Mouse (Mus musculus): ENCODE results near the gene Olfr1352. TPM values are rescaled to one million over a fixed set of nuclear protein-coding genes. Genes with fewer than 3 reads are reported as not detected.
"Not testable (repeated sequence)": the region's sequence is repeated elsewhere in the genome, so short reads cannot be mapped to it uniquely, and the experiment has no call there.

The Olfr1352 gene
- total RNA-seq (2021): not detected
- polyA plus RNA-seq (2012; rRNA removed): not detected in 2 replicates
- long read RNA-seq: 0 reads

DNA sequence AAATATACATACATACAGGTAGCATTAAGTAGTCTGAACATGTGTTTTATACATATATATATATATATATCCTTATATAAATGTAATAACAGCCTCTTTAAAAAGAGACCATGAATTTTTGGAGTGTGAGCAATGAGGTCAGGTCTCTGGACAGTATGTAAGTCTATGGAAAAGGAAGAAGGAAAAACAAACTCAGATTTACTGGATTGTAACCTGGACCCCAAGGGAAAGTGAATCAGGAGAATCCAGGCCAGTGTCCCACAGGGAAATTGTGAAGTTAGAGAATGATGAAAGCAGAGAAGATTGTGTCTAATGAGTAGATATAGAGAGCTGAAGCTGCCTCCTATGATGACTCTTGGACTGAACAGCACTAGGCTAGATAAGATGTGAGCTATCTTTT lies at the start of gene Olfr1352:
Gene Olfr1352 (plus strand): TSS at position 301 of the 400 bp plus-strand sequence.
- no peak for DNase-seq
- Histone ChIP-seq H3K4me1 (ENCODE audit: control insufficient read depth, insufficient read depth, low read length) (no peaks in the 10 kb centered on the region), H3K27ac (no peak within 1 kb of the TSS), H3K9ac (ENCODE audit: low read depth, low read length) (no peak within 1 kb of the TSS), H3K4me3 (no peak within 1 kb of the TSS), H3K36me3 (ENCODE audit: control insufficient read depth, insufficient read depth, low read length) (no peaks in the 10 kb centered on the region), H3K79me2 (replicated peaks; ENCODE audit: control insufficient read depth, insufficient read depth, low read length) (no peaks in the 10 kb centered on the region), H3K27me3 (ENCODE audit: control insufficient read depth, insufficient read depth, low read length) (no peaks in the 10 kb centered on the region)
- intact Hi-C loops (cut with DNase I): no loop called here
- TF ChIP-seq EP300 (IDR thresholded peaks at IDR 0.05; ENCODE audit: insufficient read depth, low read depth, low read length) (no peak), POLR2A (IDR thresholded peaks at IDR 0.05; ENCODE audit: insufficient read depth, low read depth, low read length) (no peak), CTCF (IDR thresholded peaks at IDR 0.05) (no peak)

DNA sequence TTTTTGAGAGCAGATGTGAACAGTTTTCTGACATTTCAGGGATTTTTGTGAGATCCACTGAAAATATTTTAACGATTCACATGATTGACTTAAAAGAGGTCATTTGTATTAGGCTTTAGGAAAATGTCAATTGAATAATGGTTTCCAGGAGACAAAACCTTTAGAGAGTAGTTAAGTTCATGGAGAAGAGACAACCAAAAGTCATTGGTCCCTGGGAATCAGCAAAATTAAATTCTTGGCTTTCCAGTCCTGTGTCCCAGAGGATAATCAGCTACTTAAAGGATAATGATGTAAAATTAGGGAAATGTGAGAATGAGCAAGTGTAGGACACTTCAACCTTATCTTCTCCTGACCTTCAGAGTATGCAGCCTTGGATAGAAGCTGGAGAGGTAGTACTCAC lies 30.5 kb upstream of the Olfr1352 start, which contains the start of gene Olfr8:
Gene Olfr8 (plus strand): TSS at position 301 of the 400 bp plus-strand sequence.
- H3K4me1 ChIP-seq (ENCODE audit: control insufficient read depth, insufficient read depth, low read length); DNase-seq; H3K27me3 ChIP-seq (ENCODE audit: control insufficient read depth, insufficient read depth, low read length); intact Hi-C loops (cut with DNase I); H3K79me2 ChIP-seq (replicated peaks; ENCODE audit: control insufficient read depth, insufficient read depth, low read length); H3K4me3 ChIP-seq; H3K27ac ChIP-seq; H3K9ac ChIP-seq (ENCODE audit: low read depth, low read length); H3K36me3 ChIP-seq (ENCODE audit: control insufficient read depth, insufficient read depth, low read length): not testable (repeated sequence)
- WGBS: 77% methylated on average over 1 of the region's 1 CpGs

DNA sequence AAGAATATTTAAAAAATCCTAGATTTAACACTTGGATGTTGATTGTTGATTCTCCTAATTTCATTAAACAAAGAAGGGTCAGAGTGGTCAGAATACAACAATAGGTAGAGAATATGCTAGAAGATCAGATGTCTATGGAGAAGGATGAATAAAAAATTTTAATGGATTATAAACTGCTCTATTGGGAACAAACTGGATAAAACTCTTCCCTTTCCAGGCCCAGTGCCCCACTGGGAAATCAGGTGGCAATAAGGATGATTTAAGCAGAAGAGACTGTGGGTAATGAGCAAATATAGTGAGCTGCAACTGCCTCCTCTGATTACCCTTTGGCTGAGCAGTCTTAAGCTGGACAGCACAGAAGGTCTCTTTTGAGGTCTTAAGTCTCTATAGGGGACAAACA lies 17.8 kb upstream of the Olfr1352 start, which contains the start of gene Olfr1353:
Gene Olfr1353 (plus strand): TSS at position 301 of the 400 bp plus-strand sequence.
- H3K27ac ChIP-seq; H3K27me3 ChIP-seq (ENCODE audit: control insufficient read depth, insufficient read depth, low read length); H3K36me3 ChIP-seq (ENCODE audit: control insufficient read depth, insufficient read depth, low read length); intact Hi-C loops (cut with DNase I); H3K9ac ChIP-seq (ENCODE audit: low read depth, low read length); H3K79me2 ChIP-seq (replicated peaks; ENCODE audit: control insufficient read depth, insufficient read depth, low read length); DNase-seq; H3K4me3 ChIP-seq; H3K4me1 ChIP-seq (ENCODE audit: control insufficient read depth, insufficient read depth, low read length): not testable (repeated sequence)

DNA sequence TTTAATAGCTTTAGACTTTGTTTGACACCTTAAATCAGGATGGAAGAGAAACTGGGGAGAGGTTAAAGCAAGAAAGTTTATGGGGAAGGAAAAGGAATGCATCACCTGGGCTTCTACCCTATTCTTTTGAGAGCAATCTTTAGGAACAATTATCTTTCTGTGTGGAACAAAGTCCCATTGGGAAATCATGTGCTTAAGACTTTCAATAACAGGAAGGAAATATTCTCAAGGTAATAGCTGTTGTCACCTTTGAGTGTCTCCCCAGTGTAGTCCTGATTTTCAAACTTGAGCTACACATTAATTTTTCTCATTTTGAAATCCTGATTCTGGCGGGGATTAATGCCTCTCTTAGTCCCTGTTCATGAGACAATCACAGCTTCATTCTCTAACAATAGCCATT lies 31.3 kb downstream of the Olfr1352 start, which contains the start of gene Olfr1351:
Gene Olfr1351 (plus strand): TSS at position 301 of the 400 bp plus-strand sequence.
- Histone ChIP-seq H3K27ac (no peak within 1 kb of the TSS), H3K36me3 (ENCODE audit: control insufficient read depth, insufficient read depth, low read length) (no peaks in the 10 kb centered on the region), H3K9ac (ENCODE audit: low read depth, low read length) (no peak within 1 kb of the TSS), H3K4me3 (no peak within 1 kb of the TSS), H3K79me2 (replicated peaks; ENCODE audit: control insufficient read depth, insufficient read depth, low read length) (no peaks in the 10 kb centered on the region), H3K27me3 (ENCODE audit: control insufficient read depth, insufficient read depth, low read length) (no peaks in the 10 kb centered on the region), H3K4me1 (ENCODE audit: control insufficient read depth, insufficient read depth, low read length) (no peaks in the 10 kb centered on the region)
- intact Hi-C loops (cut with DNase I): no loop called here
- 64% methylated on average over 1 of the region's 1 CpGs for WGBS
- no peak for DNase-seq
- TF ChIP-seq POLR2A (IDR thresholded peaks at IDR 0.05; ENCODE audit: insufficient read depth, low read depth, low read length) (no peak), EP300 (IDR thresholded peaks at IDR 0.05; ENCODE audit: insufficient read depth, low read depth, low read length) (no peak), CTCF (IDR thresholded peaks at IDR 0.05) (no peak)

DNA sequence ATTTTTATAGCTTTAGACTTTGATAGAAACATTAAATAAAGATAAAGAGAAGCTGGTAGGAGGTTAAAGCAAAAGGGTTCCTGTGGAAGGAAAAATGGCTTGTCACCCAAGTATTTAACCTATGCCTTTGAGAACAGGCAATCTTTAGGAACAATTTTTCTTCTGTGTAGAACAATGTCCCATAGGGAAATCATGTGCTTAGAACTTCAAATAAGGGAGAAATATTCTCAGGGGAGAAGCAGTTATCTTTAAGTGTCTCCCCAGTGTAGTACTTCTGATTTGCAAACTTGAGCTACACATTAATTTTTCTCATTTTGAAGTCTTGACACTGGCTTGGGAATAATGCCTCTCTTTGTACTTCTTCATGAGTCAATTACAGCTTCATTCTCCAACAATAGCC lies 47.6 kb downstream of the Olfr1352 start, which contains the start of gene Olfr57:
Gene Olfr57 (plus strand): TSS at position 301 of the 400 bp plus-strand sequence.
- H3K79me2 ChIP-seq (replicated peaks; ENCODE audit: control insufficient read depth, insufficient read depth, low read length): no peaks in the 10 kb centered on the region
- H3K4me1 ChIP-seq (ENCODE audit: control insufficient read depth, insufficient read depth, low read length): no peaks in the 10 kb centered on the region
- H3K9ac ChIP-seq (ENCODE audit: low read depth, low read length): no peak within 1 kb of the TSS
- no peaks in the 10 kb centered on the region for H3K36me3 ChIP-seq (ENCODE audit: control insufficient read depth, insufficient read depth, low read length)
- H3K4me3 ChIP-seq: no peak within 1 kb of the TSS
- H3K27ac ChIP-seq: no peak within 1 kb of the TSS
- intact Hi-C loops (cut with DNase I): no loop called here
- DNase-seq: no peak
- no peaks in the 10 kb centered on the region for H3K27me3 ChIP-seq (ENCODE audit: control insufficient read depth, insufficient read depth, low read length)
- no peak for TF ChIP-seq EP300 (IDR thresholded peaks at IDR 0.05; ENCODE audit: insufficient read depth, low read depth, low read length)
- TF ChIP-seq POLR2A (IDR thresholded peaks at IDR 0.05; ENCODE audit: insufficient read depth, low read depth, low read length): no peak
- no peak for TF ChIP-seq CTCF (IDR thresholded peaks at IDR 0.05)

Other genes with a start within 250 kb of the Olfr1352 start
- gene Ccdc105, start 228.0 kb upstream of the Olfr1352 start, total RNA-seq (2021): not detected
- not detected in 2 replicates for gene Ccdc105, start 228.0 kb upstream of the Olfr1352 start, polyA plus RNA-seq (2012; rRNA removed)
- gene Slc1a6, start 200.6 kb upstream of the Olfr1352 start, total RNA-seq (2021): not detected
- gene Slc1a6, start 200.6 kb upstream of the Olfr1352 start, polyA plus RNA-seq (2012; rRNA removed): 0.04 and 0.15 TPM in 2 replicates
- not detected for gene Olfr1356, start 128.9 kb upstream of the Olfr1352 start, total RNA-seq (2021)
- not detected in 2 replicates for gene Olfr1356, start 128.9 kb upstream of the Olfr1352 start, polyA plus RNA-seq (2012; rRNA removed)
- not detected for gene Olfr1355, start 105.5 kb upstream of the Olfr1352 start, total RNA-seq (2021)
- gene Olfr1355, start 105.5 kb upstream of the Olfr1352 start, polyA plus RNA-seq (2012; rRNA removed): not detected in 2 replicates
- gene Olfr1354, start 67.9 kb upstream of the Olfr1352 start, total RNA-seq (2021): not detected
- gene Olfr1354, start 67.9 kb upstream of the Olfr1352 start, polyA plus RNA-seq (2012; rRNA removed): not detected in 2 replicates
- not detected for gene Olfr8, start 30.4 kb upstream of the Olfr1352 start, total RNA-seq (2021)
- gene Olfr8, start 30.4 kb upstream of the Olfr1352 start, polyA plus RNA-seq (2012; rRNA removed): not detected in 2 replicates
- gene Olfr1353, start 17.7 kb upstream of the Olfr1352 start, total RNA-seq (2021): not detected
- not detected in 2 replicates for gene Olfr1353, start 17.7 kb upstream of the Olfr1352 start, polyA plus RNA-seq (2012; rRNA removed)
- gene Olfr1351, start 31.4 kb downstream of the Olfr1352 start, total RNA-seq (2021): not detected
- gene Olfr1351, start 31.4 kb downstream of the Olfr1352 start, polyA plus RNA-seq (2012; rRNA removed): not detected in 2 replicates
- gene Olfr57, start 47.7 kb downstream of the Olfr1352 start, total RNA-seq (2021): not detected
- not detected in 2 replicates for gene Olfr57, start 47.7 kb downstream of the Olfr1352 start, polyA plus RNA-seq (2012; rRNA removed)
- gene 2610008E11Rik, start 116.5 kb downstream of the Olfr1352 start, total RNA-seq (2021): 10 to 100 TPM; 10.2 to 12.6 TPM
- gene 2610008E11Rik, start 116.5 kb downstream of the Olfr1352 start, polyA plus RNA-seq (2012; rRNA removed): 2.5 and 4.8 TPM in 2 replicates
- not detected for gene Vmn2r80, start 167.7 kb downstream of the Olfr1352 start, total RNA-seq (2021)
- gene Vmn2r80, start 167.7 kb downstream of the Olfr1352 start, polyA plus RNA-seq (2012; rRNA removed): not detected in 2 replicates